Mouse (Mus musculus): ENCODE data around the gene Ttll10.

DNA sequence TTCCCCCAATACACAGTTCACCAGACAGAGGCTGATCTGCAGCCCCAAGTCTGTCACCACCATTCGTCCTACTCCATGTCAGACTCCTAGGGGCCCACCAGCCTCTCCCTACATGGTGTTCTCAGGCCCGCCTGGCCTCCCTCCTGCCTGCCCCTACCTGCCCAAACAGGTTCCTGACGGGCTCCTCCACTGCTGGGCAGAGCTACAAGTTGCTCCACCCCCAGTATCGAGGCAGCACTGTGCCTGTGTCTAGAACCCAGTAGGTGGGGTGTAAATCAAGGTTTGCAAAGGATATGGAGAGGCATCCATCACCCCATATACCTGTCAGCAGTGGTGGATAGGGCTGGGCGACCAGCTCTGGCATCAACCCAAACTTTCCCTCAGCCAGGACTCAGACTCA lies at the start of gene Ttll10:
- TF ChIP-seq NELFE (IDR thresholded peaks at IDR 0.05; ENCODE audit: low read depth, low read length) (no peak), ZNF384 (IDR thresholded peaks at IDR 0.05; ENCODE audit: low read depth, low read length) (no peak), RAD21 (IDR thresholded peaks at IDR 0.05; ENCODE audit: low read depth, low read length) (no peak)
